Mouse (Mus musculus) lung, postnatal 0 days (tissue): ENCODE measurements around the gene Iqgap2. TPM values are rescaled to one million over a fixed set of nuclear protein-coding genes. Genes with fewer than 3 reads are reported as not detected.
A peak's percentile ranks its signal among the peaks of the same experiment; 100 is the strongest.

Experiments used
- ATAC-seq: fragments of 200-750 bp; cut with Nextera tagmentation; 2 replicates; pipeline ENCODE4 v1.8.0; 2017; ENCODE audit warnings: moderate library complexity
- DNase-seq: peaks from one replicate; pipeline ENCODE4 v3.0.0-alpha.2; 2016; ENCODE audit warnings: low spot score
- H3K27ac ChIP-seq: fragments of 300-500 bp; sonication (generic); 2 replicates; pipeline ENCODE4 v1.5.1; 2014; ENCODE audit warnings: antibody characterized with exemption, mild to moderate bottlenecking, low read length, mixed read lengths
- H3K27me3 ChIP-seq: fragments of 300-500 bp; sonication (generic); replicated peaks from 2 replicates; pipeline ENCODE4 v1.6.1; 2014; ENCODE audit warnings: low read length, mixed read lengths; ENCODE audit not compliant: insufficient read depth
- H3K36me3 ChIP-seq: fragments of 300-500 bp; sonication (generic); 2 replicates; pipeline ENCODE4 v1.6.1; 2014; ENCODE audit warnings: low read length, mixed read lengths; ENCODE audit not compliant: insufficient read depth
- H3K4me1 ChIP-seq: fragments of 300-500 bp; sonication (generic); 2 replicates; pipeline ENCODE4 v1.6.1; 2014; ENCODE audit warnings: antibody characterized with exemption, low read depth, low read length, mixed read lengths; ENCODE audit not compliant: insufficient read depth
- H3K4me2 ChIP-seq: fragments of 300-500 bp; sonication (generic); replicated peaks from 2 replicates; pipeline ENCODE4 v1.6.1; 2014; ENCODE audit warnings: low read depth, mild to moderate bottlenecking, low read length, moderate library complexity, mixed read lengths
- H3K4me3 ChIP-seq: fragments of 300-500 bp; sonication (generic); 2 replicates; pipeline ENCODE4 v1.5.1; 2014; ENCODE audit warnings: low read depth, low read length
- H3K9ac ChIP-seq: fragments of 300-500 bp; sonication (generic); replicated peaks from 2 replicates; pipeline ENCODE4 v1.6.1; 2014; ENCODE audit warnings: low read depth, mild to moderate bottlenecking
- H3K9me3 ChIP-seq: fragments of 300-500 bp; sonication (generic); 2 replicates; pipeline ENCODE4 v1.6.1; 2016; ENCODE audit warnings: low read length, mixed read lengths
- CTCF ChIP-seq: IDR thresholded peaks from 2 replicates; pipeline ENCODE4 v1.5.1; 2016; ENCODE audit warnings: antibody characterized with exemption, mild to moderate bottlenecking
- EP300 ChIP-seq: IDR thresholded peaks from 2 replicates; pipeline ENCODE4 v1.6.1; 2016; ENCODE audit warnings: antibody characterized with exemption, mild to moderate bottlenecking, control low read depth
- WGBS: fragments of 180-500 bp; shearing (Covaris S2); extraction: QIAGEN DNeasy Blood & Tissue Kit; methylation state at CpG from one replicate; pipeline ENCODE4 v1.1.7; 2014; 5-methylcytosine and 5-hydroxymethylcytosine counted together
- polyA plus RNA-seq: library from polyadenylated mRNA; unstranded; fragments of >200 nt; fragmentation: Nextera tagmentation; extraction: Ambion mirVana; gene quantifications from 2 replicates; pipeline ENCODE4 v1.2.1, GENCODE M21; 2015

Gene Iqgap2
- polyA plus RNA-seq, 1 experiment from 2014 or later: 2.7 TPM

DNA sequence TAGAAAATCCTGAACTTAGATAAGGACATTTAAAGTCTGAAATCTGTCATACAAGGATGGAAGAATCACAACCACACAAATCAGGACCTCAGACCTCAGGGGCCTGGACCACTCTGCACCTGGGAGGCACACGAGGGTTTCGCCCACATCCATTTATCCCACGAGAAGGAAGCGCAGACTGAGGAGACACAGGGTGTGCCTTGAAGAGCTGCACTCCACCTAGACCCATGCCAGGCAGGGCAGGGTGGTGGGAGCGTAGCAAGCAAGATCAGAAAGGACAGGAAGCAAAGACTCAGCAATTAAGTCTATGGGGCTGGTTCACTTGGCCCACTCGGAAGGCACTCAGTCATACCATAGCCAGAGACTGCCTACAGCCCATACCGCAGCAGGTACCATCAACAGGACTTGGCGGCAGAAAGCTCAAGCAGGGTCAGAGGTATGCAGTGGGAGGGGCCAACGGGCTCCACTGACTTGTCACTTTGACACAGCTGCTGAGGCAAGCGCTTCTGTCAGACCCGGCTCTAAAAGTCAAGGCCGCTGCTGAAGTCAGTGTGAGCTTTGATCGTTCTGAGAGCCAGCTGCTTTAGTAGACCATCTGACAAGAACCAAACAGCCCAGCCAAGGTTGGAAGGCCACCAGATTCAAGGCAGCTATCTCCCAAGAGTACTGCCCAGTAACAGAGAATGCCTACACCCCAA is 86.1 kb downstream of the Iqgap2 start:
- Histone ChIP-seq H3K9me3 (no peaks in the 10 kb centered on the region), H3K27me3 (no peaks in the 10 kb centered on the region), H3K27ac (no peak overlapping the region), H3K36me3 (no peaks in the 10 kb centered on the region), H3K4me3 (no peak overlapping the region), H3K4me2 (no peak overlapping the region), H3K9ac (no peak overlapping the region), H3K4me1 (no peaks in the 10 kb centered on the region)
- DNase-seq: peak; percentile 48
- 38% methylated on average over 13 of the region's 13 CpGs for WGBS
- ATAC-seq: peak; percentile 48
- no peak for TF ChIP-seq EP300
- no peak for TF ChIP-seq CTCF

GRCm38 (mm10) chr13:95804113-95804512 is 87.6 kb downstream of the Iqgap2 start:
- H3K36me3 ChIP-seq: no peaks in the 10 kb centered on the region
- no peak overlapping the region for H3K4me3 ChIP-seq
- no peak for DNase-seq
- no peak overlapping the region for H3K9ac ChIP-seq
- no peak for ATAC-seq
- H3K27me3 ChIP-seq: no peaks in the 10 kb centered on the region
- TF ChIP-seq EP300 (no peak), CTCF (no peak)
- H3K4me2 ChIP-seq: no peak overlapping the region
- H3K27ac ChIP-seq: no peak overlapping the region
- no peaks in the 10 kb centered on the region for H3K4me1 ChIP-seq
- 76% methylated on average over 6 of the region's 6 CpGs for WGBS
- no peaks in the 10 kb centered on the region for H3K9me3 ChIP-seq

- no peak for DNase-seq
- WGBS: 76% methylated on average over 9 of the region's 9 CpGs
Measured at GRCm38 (mm10) chr13:95800925-95801324, 90.8 kb downstream of the Iqgap2 start.

DNA sequence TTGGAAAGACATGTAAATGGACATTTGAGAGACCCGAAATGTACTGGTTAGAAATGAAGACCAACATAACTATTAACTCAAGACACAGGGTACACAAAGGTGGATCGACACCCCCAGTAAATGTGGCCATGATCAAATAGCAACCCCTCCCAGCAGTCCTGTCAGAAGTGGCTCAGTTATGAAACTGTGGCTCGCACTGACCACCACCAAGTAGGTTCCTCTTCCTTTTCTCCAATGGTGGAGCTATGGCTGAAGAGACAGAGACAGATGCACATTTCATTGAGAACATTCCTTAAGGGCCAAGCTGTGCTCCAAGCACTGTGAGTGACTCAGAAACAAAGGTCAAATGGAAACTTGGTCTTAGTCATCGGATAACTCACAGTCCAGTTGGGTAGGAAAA is 92.4 kb downstream of the Iqgap2 start:
- Histone ChIP-seq H3K4me2 (no peak overlapping the region), H3K4me1 (no peaks in the 10 kb centered on the region), H3K9me3 (no peaks in the 10 kb centered on the region), H3K27ac (no peak overlapping the region), H3K36me3 (no peaks in the 10 kb centered on the region), H3K9ac (no peak overlapping the region), H3K4me3 (no peak overlapping the region), H3K27me3 (no peaks in the 10 kb centered on the region)
- DNase-seq (peak; percentile 25), ATAC-seq (no peak)
- TF ChIP-seq CTCF: no peak
- TF ChIP-seq EP300: no peak
- WGBS: 79% methylated on average over 4 of the region's 4 CpGs

More at GRCm38 (mm10) chr13:95800925-95801324, 90.8 kb downstream of the Iqgap2 start:
- Histone ChIP-seq H3K9me3 (no peaks in the 10 kb centered on the region), H3K27ac (no peak overlapping the region), H3K36me3 (no peaks in the 10 kb centered on the region), H3K4me2 (no peak overlapping the region), H3K9ac (no peak overlapping the region), H3K4me3 (no peak overlapping the region), H3K27me3 (no peaks in the 10 kb centered on the region), H3K4me1 (no peaks in the 10 kb centered on the region)
- no peak for ATAC-seq
- no peak for TF ChIP-seq EP300
- TF ChIP-seq CTCF: no peak

DNA sequence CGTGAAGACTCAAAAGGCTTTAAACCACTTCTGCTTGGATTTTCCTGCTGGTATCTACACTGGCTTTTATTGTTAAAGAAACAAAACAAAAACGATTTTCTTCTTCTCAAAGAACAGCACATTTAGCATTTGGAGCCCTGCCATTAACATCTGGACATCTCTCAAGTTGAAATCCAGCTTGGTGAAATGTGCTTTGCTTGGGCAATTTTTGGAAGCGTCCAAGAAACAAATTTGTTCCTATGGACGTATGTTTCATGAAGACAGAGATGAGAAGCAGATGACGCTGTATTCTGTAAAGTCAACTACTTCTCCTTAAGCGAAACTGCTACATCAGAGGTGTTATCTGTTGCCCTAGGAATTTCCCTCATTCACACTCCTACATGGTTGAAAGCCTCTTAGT is 93.0 kb downstream of the Iqgap2 start:
- Histone ChIP-seq H3K4me2 (no peak overlapping the region), H3K27ac (no peak overlapping the region), H3K36me3 (no peaks in the 10 kb centered on the region), H3K9ac (no peak overlapping the region), H3K4me1 (no peaks in the 10 kb centered on the region), H3K9me3 (no peaks in the 10 kb centered on the region), H3K27me3 (no peaks in the 10 kb centered on the region), H3K4me3 (no peak overlapping the region)
- WGBS: 48% methylated on average over 6 of the region's 6 CpGs
- DNase-seq (peak; percentile 73), ATAC-seq (peak; percentile 25; the same call in 1 of the 2 replicates)
- no peak for TF ChIP-seq EP300
- no peak for TF ChIP-seq CTCF

DNA sequence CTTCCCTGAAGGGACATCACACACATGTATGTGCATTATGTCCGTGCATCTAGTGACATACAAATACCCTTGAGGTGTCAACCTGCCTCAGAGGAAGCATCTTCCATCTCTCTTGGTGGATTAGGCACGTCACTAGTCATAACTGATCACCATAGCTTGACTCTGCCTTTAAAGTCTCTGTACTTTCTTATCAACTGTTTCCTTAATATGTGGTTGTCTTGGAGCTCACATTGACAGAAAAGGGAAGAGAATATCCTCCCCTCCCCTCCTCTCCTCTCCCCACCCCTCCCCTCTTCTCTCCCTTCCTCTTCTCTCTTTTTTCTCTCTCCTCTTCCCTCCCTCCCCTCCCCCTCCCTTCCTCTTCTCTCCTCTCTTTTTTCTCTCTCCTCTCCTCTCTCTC is 94.2 kb downstream of the Iqgap2 start:
- DNase-seq (no peak), ATAC-seq (no peak)
- no peak overlapping the region for H3K4me2 ChIP-seq
- no peak overlapping the region for H3K4me3 ChIP-seq
- no peaks in the 10 kb centered on the region for H3K4me1 ChIP-seq
- no peaks in the 10 kb centered on the region for H3K36me3 ChIP-seq
- no peaks in the 10 kb centered on the region for H3K27me3 ChIP-seq
- TF ChIP-seq EP300: no peak
- TF ChIP-seq CTCF: no peak
- no peaks in the 10 kb centered on the region for H3K9me3 ChIP-seq
- no peak overlapping the region for H3K9ac ChIP-seq
- 83% methylated on average over 2 of the region's 2 CpGs for WGBS
- H3K27ac ChIP-seq: no peak overlapping the region

GRCm38 (mm10) chr13:95794346-95794745 is 97.4 kb downstream of the Iqgap2 start:
- Histone ChIP-seq H3K4me1 (no peaks in the 10 kb centered on the region), H3K9ac (no peak overlapping the region), H3K4me3 (no peak overlapping the region), H3K4me2 (no peak overlapping the region), H3K27ac (no peak overlapping the region), H3K36me3 (no peaks in the 10 kb centered on the region), H3K9me3 (no peaks in the 10 kb centered on the region), H3K27me3 (no peaks in the 10 kb centered on the region)
- ATAC-seq (peak; percentile 47), DNase-seq (peak; percentile 35)
- TF ChIP-seq EP300: no peak
- no peak for TF ChIP-seq CTCF
- 66% methylated on average over 8 of the region's 8 CpGs for WGBS
